Mouse (Mus musculus): ENCODE measurements around the gene Utp6. TPM values are rescaled to one million over a fixed set of nuclear protein-coding genes. Genes with fewer than 3 reads are reported as not detected.

Gene Utp6
- polyA plus RNA-seq (2015; fragmentation: Nextera tagmentation; extraction: Ambion mirVana): 39.2 and 46.0 TPM in 2 replicates

DNA sequence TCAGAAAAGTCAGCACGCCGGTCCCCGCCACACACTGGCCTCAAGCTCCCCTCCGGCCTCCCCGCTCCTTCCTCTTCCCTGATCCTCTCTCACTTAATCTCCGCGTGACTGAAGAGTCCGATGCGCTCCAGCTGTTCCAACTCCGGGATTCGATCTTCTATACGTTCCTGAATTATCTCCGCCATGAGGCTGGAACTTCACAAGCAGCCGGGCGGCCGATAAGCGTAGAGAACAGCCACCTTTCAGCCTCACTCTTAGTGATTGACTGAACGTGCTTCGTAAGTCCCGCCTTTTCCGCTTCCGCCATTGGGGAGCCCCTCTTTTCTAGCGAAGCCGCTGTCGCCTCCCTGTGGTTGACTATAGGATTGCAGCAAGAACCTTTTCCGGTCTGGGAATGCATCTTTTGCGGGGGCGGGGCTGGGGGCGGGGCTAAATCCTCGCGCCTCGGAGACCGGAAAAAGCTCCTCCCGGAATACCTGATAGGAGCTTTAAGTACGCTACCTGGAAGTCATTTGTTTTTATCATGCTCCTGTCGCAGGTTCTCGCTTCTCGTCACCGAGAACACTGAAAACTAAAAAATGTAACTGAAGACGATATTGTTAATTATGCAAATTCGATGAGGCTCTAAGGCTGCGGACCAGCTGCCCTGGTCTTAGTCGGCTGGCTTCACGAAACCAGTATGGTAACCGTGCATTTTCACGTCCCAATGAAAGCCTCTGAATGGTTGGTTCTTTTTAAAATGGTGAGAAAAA, at the start of gene Utp6:
Utp6 (minus strand) TSS at position 266 of the 752 bp plus-strand sequence.
- H3K27me3 ChIP-seq (ENCODE audit: control insufficient read depth, insufficient read depth, low read depth, low read length): no peaks in the 10 kb centered on the region
- H3K27ac ChIP-seq (ENCODE audit: low read length): peak within 1 kb of the TSS; percentile 62; the same call in 1 of the 2 replicates
- H3K4me3 ChIP-seq (ENCODE audit: low read depth, low read length): peak within 1 kb of the TSS; percentile 78
- ATAC-seq: peak; percentile 97
- H3K9ac ChIP-seq (ENCODE audit: low read depth, low read length): peak within 1 kb of the TSS; percentile 69
- no peaks in the 10 kb centered on the region for H3K9me3 ChIP-seq (replicated peaks; ENCODE audit: control insufficient read depth, low read length, poor library complexity, severe bottlenecking)
- peaks cover 11% of the 10 kb centered on the region for H3K4me1 ChIP-seq (ENCODE audit: control insufficient read depth, insufficient read depth, low read length)
- H3K36me3 ChIP-seq (ENCODE audit: control insufficient read depth, insufficient read depth, low read length): peaks cover 11% of the 10 kb centered on the region
- WGBS: under 1% methylated on average over 46 of the region's 46 CpGs
- peak within 1 kb of the TSS; percentile 89 for H3K4me2 ChIP-seq (ENCODE audit: low read length)

DNA sequence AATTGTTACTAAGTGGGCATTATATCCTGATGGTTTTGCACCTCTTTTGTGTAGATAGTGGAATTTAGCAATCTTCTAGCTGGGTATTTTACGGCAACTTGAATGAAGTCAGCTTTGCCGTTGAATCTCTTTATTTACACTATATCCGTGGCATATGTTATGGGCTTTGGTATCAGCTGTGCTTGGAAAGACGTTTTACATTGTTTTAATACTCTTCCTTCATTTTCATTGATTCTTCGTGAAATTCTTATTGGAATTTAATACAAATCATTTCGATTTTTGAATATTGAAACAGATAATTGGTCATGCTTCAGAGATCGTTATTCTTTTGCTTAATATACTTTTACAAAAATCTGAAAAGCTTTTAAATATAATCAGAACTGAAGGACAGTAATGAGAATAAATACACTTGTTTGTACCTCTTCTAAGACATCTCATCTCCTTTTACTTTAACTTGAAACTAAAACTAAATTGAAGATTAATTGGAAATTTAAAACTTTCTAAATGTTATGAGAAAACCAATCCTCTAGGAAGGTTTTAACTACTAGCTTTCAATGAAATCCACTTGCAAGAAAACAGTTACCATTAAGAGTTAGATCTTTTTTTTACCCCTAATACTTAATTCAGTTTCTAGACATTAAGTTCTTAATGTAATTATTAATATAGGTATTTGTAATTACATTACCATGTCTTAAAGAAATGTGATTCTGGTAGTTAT, 32.2 kb upstream of the Utp6 start:
- ATAC-seq: no peak
- peak overlapping the region; percentile 98 for H3K4me3 ChIP-seq (ENCODE audit: low read depth, low read length)
- WGBS: 3% methylated on average over 7 of the region's 7 CpGs
- no peak overlapping the region for H3K9ac ChIP-seq (ENCODE audit: low read depth, low read length)
- H3K27ac ChIP-seq (ENCODE audit: low read length): no peak overlapping the region
- no peaks in the 10 kb centered on the region for H3K27me3 ChIP-seq (ENCODE audit: control insufficient read depth, insufficient read depth, low read depth, low read length)
- peak overlapping the region; percentile 86 for H3K4me2 ChIP-seq (ENCODE audit: low read length)
- H3K4me1 ChIP-seq (ENCODE audit: control insufficient read depth, insufficient read depth, low read length): peaks cover 3% of the 10 kb centered on the region
- no peaks in the 10 kb centered on the region for H3K36me3 ChIP-seq (ENCODE audit: control insufficient read depth, insufficient read depth, low read length)
- no peaks in the 10 kb centered on the region for H3K9me3 ChIP-seq (replicated peaks; ENCODE audit: control insufficient read depth, low read length, poor library complexity, severe bottlenecking)

- WGBS: under 1% methylated on average over 47 of the region's 74 CpGs
- Histone ChIP-seq H3K4me2 (ENCODE audit: low read length) (peak overlapping the region; percentile 86), H3K27me3 (ENCODE audit: control insufficient read depth, insufficient read depth, low read depth, low read length) (no peaks in the 10 kb centered on the region), H3K27ac (ENCODE audit: low read length) (peak overlapping the region; percentile 98), H3K4me1 (ENCODE audit: control insufficient read depth, insufficient read depth, low read length) (peaks cover 3% of the 10 kb centered on the region), H3K9me3 (replicated peaks; ENCODE audit: control insufficient read depth, low read length, poor library complexity, severe bottlenecking) (no peaks in the 10 kb centered on the region), H3K9ac (ENCODE audit: low read depth, low read length) (peak overlapping the region; percentile 91), H3K36me3 (ENCODE audit: control insufficient read depth, insufficient read depth, low read length) (no peaks in the 10 kb centered on the region), H3K4me3 (ENCODE audit: low read depth, low read length) (peak overlapping the region; percentile 98)
- peak; percentile 4; the same call in 1 of the 2 replicates for ATAC-seq
Observed at GRCm38 (mm10) chr11:79993356-79994270, 31.4 kb upstream of the Utp6 start.

DNA sequence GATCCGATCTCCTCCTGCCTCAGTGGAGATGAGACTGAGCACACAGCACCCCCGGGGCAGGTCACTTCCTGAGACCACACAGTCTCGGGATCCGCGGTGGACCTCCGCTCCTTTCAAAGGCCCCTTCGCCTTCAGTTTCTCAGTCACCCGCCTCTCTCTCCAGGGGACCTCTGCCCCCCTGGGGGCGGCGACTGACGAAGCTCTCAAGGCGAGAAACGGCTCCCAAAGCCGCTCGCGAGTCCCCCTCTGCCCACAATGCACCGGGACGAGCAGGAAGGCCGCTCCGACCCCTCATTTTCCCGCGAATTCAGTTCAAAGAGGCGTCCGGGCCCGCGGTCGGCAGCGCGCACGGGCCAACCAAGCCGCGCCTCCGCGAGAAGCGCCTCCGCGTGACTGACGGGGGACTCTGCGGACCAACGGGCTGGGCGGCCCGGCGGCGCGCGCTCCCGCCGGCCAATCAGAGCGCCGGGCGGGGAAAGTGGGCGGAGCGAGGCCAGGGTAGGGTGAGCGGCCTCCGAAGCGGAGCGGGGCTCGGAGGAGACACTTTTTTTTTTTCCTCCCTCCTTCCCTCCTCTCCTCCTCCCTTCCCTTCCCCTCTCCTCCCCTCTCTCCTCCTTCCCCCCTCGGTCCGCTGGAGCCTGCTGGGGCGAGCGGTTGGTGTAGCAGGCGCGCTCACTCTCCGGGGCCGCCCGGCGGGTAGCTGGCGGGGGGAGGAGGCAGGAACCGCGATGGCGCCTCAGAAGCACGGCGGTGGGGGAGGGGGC, 30.6 kb upstream of the Utp6 start, which contains the start of gene Suz12:
Suz12 (plus strand) TSS at position 515 of the 764 bp plus-strand sequence.
- Histone ChIP-seq H3K9ac (ENCODE audit: low read depth, low read length) (peak within 1 kb of the TSS; percentile 91), H3K4me1 (ENCODE audit: control insufficient read depth, insufficient read depth, low read length) (peaks cover 3% of the 10 kb centered on the region), H3K4me2 (ENCODE audit: low read length) (peak within 1 kb of the TSS; percentile 91), H3K27me3 (ENCODE audit: control insufficient read depth, insufficient read depth, low read depth, low read length) (no peaks in the 10 kb centered on the region), H3K9me3 (replicated peaks; ENCODE audit: control insufficient read depth, low read length, poor library complexity, severe bottlenecking) (no peaks in the 10 kb centered on the region), H3K36me3 (ENCODE audit: control insufficient read depth, insufficient read depth, low read length) (no peaks in the 10 kb centered on the region), H3K27ac (ENCODE audit: low read length) (peak within 1 kb of the TSS; percentile 98), H3K4me3 (ENCODE audit: low read depth, low read length) (peak within 1 kb of the TSS; percentile 98)
- peak; percentile 97 for ATAC-seq
- WGBS: under 1% methylated on average over 64 of the region's 74 CpGs

GRCm38 (mm10) chr11:79992035-79992591, 29.9 kb upstream of the Utp6 start:
- Histone ChIP-seq H3K9me3 (replicated peaks; ENCODE audit: control insufficient read depth, low read length, poor library complexity, severe bottlenecking) (no peaks in the 10 kb centered on the region), H3K9ac (ENCODE audit: low read depth, low read length) (peak overlapping the region; percentile 69), H3K4me2 (ENCODE audit: low read length) (peak overlapping the region; percentile 91), H3K4me3 (ENCODE audit: low read depth, low read length) (peak overlapping the region; percentile 98), H3K27me3 (ENCODE audit: control insufficient read depth, insufficient read depth, low read depth, low read length) (no peaks in the 10 kb centered on the region), H3K36me3 (ENCODE audit: control insufficient read depth, insufficient read depth, low read length) (no peaks in the 10 kb centered on the region), H3K4me1 (ENCODE audit: control insufficient read depth, insufficient read depth, low read length) (peaks cover 3% of the 10 kb centered on the region), H3K27ac (ENCODE audit: low read length) (peak overlapping the region; percentile 79)
- WGBS: 28% methylated on average over 20 of the region's 21 CpGs
- ATAC-seq: no peak

GRCm38 (mm10) chr11:79991600-79991999, 29.4 kb upstream of the Utp6 start:
- Histone ChIP-seq H3K36me3 (ENCODE audit: control insufficient read depth, insufficient read depth, low read length) (no peaks in the 10 kb centered on the region), H3K4me2 (ENCODE audit: low read length) (no peak overlapping the region), H3K4me3 (ENCODE audit: low read depth, low read length) (no peak overlapping the region), H3K4me1 (ENCODE audit: control insufficient read depth, insufficient read depth, low read length) (peaks cover 3% of the 10 kb centered on the region), H3K27ac (ENCODE audit: low read length) (no peak overlapping the region), H3K9ac (ENCODE audit: low read depth, low read length) (no peak overlapping the region), H3K9me3 (replicated peaks; ENCODE audit: control insufficient read depth, low read length, poor library complexity, severe bottlenecking) (no peaks in the 10 kb centered on the region), H3K27me3 (ENCODE audit: control insufficient read depth, insufficient read depth, low read depth, low read length) (no peaks in the 10 kb centered on the region)
- no peak for ATAC-seq
- 97% methylated on average over 5 of the region's 5 CpGs for WGBS

GRCm38 (mm10) chr11:79990120-79990519, 27.9 kb upstream of the Utp6 start:
- ATAC-seq: no peak
- no peaks in the 10 kb centered on the region for H3K9me3 ChIP-seq (replicated peaks; ENCODE audit: control insufficient read depth, low read length, poor library complexity, severe bottlenecking)
- no peak overlapping the region for H3K27ac ChIP-seq (ENCODE audit: low read length)
- H3K4me2 ChIP-seq (ENCODE audit: low read length): no peak overlapping the region
- H3K4me1 ChIP-seq (ENCODE audit: control insufficient read depth, insufficient read depth, low read length): peaks cover 1% of the 10 kb centered on the region
- H3K36me3 ChIP-seq (ENCODE audit: control insufficient read depth, insufficient read depth, low read length): no peaks in the 10 kb centered on the region
- H3K4me3 ChIP-seq (ENCODE audit: low read depth, low read length): no peak overlapping the region
- no peak overlapping the region for H3K9ac ChIP-seq (ENCODE audit: low read depth, low read length)
- WGBS: 99% methylated on average over 2 of the region's 2 CpGs
- H3K27me3 ChIP-seq (ENCODE audit: control insufficient read depth, insufficient read depth, low read depth, low read length): no peaks in the 10 kb centered on the region

DNA sequence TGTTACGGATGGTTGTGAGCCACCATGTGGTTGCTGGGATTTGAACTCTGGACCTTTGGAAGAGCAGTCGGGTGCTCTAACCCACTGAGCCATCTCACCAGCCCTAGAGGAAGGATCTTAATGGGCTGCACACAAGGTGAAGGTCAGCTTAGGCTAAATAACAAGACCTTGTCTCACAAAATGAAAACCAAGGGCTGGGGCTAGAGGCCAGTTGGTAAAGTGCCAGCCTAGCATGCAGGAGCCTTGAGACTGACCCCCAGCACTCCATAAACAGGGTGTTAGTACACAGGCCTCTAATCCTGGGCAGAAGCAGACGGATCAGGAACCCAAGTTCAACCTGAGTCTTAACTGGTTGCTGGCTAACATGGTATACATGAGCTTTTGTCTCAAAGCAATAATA, 25.7 kb upstream of the Utp6 start:
- H3K9me3 ChIP-seq (replicated peaks; ENCODE audit: control insufficient read depth, low read length, poor library complexity, severe bottlenecking): no peaks in the 10 kb centered on the region
- 86% methylated on average over 2 of the region's 3 CpGs for WGBS
- no peaks in the 10 kb centered on the region for H3K36me3 ChIP-seq (ENCODE audit: control insufficient read depth, insufficient read depth, low read length)
- no peaks in the 10 kb centered on the region for H3K27me3 ChIP-seq (ENCODE audit: control insufficient read depth, insufficient read depth, low read depth, low read length)
- H3K9ac ChIP-seq (ENCODE audit: low read depth, low read length): no peak overlapping the region
- no peak overlapping the region for H3K27ac ChIP-seq (ENCODE audit: low read length)
- no peak overlapping the region for H3K4me2 ChIP-seq (ENCODE audit: low read length)
- no peak for ATAC-seq
- no peak overlapping the region for H3K4me3 ChIP-seq (ENCODE audit: low read depth, low read length)
- no peaks in the 10 kb centered on the region for H3K4me1 ChIP-seq (ENCODE audit: control insufficient read depth, insufficient read depth, low read length)

Data from midbrain, embryonic 16.5 days (tissue).